Mouse (Mus musculus) cerebellum, postnatal 14 days (tissue): ENCODE data around the gene Bfar.
"Not testable (repeated sequence)": the region's sequence is repeated elsewhere in the genome, so short reads cannot be mapped to it uniquely, and the experiment has no call there.

ENCODE experiments used
- DNase-seq, 2 experiments: peaks; one replicate each; pipeline ENCODE4 v3.0.0; 2021; ENCODE audit warnings: mixed read lengths in 2 of 2

Gene Bfar

DNA sequence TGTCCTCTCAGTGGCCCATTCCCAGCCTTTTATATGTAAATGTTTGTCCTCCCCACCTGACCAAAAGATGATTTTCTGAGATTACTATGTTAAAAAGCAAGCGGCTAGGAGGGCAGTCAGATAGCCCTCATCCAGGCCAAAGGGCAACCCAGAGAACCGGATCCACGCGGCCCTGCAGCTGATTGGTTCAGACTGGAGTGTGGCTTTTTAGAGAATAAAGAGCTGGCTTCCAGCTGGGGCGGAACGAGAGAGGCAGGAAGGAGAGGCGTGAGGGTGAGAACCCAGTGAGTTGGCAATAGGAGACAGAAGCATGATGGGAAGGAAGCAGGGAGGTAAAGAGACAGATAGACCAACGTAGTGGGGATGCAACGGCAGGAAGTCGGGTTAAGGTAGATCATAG lies 51.3 kb downstream of the Bfar start:
- no peak for DNase-seq

DNA sequence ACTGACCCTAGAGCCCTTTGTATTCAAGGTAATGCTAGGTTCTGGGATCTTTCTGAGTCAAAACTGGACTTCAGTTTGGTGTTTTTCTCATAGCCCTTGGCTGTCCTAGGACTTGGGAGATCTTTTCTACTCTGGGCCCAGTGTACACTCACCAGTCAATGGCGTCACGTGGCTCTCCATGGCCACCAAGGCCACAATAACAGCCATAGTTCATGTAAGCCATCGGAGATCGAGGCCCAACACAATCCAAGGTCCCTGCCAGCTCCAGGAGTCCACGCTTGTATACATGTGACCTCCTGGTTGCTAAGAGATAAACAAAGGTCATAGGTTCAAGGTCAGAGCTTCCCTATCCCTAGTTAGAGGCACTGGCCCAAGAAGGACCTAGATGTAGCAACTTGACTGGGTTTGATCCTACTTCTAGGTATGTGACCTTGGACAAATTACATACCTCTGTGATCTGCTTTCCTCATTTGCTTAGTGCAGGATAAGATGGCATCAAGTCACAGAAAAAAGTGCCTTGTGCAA lies 56.2 kb downstream of the Bfar start:
- DNase-seq: no peak

GRCm38 (mm10) chr16:13729428-13729827 lies 57.8 kb downstream of the Bfar start:
- DNase-seq: no peak

DNA sequence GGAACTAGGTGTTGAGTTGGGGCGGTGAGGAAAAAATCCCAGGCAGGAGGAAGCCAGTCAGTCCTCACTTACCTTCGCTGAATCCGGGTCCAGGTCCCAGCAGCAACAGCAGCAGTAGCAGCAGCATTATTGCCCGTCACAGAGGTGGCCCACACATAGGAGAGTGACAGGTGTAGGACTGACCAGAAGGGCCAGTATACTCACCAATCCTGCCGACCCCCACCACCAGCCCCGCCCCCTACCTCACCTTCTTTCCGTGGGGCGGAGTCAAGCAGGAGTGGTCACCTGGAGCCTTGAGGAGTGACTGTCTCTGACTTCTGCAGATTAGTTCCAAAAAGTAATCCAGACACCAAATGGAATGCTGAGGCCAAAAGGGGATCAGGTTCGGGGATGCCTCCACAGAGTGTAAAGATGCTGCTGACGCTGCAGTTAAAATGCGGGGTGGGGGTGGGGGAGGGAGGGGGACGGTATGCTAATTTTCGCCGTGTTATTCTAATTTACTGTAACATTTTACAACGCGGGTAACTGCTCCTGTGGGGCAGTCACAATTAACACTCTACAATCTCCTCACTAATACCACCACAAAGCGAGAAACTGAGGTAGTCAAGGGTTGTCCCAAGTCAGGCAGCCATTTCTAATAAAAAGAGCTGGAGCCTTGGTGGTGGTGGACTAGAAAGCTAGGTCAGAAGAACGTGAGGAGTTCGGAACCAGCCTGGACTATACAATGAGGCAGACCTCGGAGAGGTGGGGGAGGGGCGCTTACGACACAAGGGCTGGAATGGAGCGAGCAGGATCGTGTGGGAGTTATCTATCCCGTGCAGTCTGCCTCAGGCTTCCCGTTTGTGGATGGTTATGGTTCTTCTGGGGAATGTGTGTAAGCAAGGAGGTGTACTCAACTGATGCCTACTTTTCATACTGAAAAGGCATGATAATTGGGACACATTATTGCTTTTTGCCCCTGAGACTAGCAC lies 58.9 kb downstream of the Bfar start, which contains the start of gene Pla2g10:
Gene Pla2g10, minus strand, starts transcription at position 699 of the 971 bp plus-strand sequence.
- DNase-seq: peak in 1 of 2 experiments; percentile 35

- DNase-seq: no peak
Observed at GRCm38 (mm10) chr16:13732786-13733185, 61.1 kb downstream of the Bfar start.

GRCm38 (mm10) chr16:13733518-13734137 lies 62.0 kb downstream of the Bfar start:
- peak; percentile 86 to 91 for DNase-seq

- DNase-seq: no peak
Observed at GRCm38 (mm10) chr16:13735977-13736376, 64.3 kb downstream of the Bfar start.

- DNase-seq: not testable (repeated sequence)
Observed at GRCm38 (mm10) chr16:13739044-13739443, 67.4 kb downstream of the Bfar start.

DNA sequence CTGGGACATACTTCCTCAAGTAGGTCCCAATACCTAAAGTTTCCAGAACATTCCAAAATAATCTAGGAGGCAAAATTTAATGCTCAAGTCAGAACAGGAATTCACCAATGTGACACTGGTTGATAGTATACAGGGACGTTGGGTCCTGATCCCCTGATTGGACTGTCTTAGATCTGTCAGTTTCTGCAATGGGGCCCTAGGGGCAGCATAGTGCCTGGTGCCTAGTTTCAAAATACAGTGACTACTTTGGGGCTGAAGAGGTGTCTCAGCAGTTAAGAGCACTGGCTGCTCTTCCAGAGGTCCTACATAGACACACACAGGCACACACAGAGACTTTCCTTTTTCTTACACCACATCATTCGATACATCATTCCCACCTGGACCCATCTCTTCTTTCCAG lies 69.2 kb downstream of the Bfar start:
- DNase-seq: no peak

DNA sequence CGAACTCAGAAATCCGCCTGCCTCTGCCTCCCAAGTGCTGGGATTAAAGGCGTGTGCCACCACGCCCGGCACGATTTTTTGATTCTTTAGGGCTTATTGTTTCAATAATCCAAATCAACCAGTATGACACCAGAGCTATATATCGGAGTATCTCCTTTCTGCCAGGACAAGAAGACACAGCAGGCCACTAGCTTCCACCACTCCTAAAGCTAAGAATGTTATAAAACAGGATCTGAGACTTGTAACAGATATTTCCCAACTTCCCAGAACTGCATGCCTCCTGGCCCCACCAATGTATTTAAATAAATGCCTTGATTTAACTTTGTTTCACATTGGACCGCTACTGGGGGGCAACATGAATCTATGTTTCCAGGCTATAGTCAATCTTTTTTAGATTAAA lies 76.0 kb downstream of the Bfar start:
- DNase-seq: no peak

DNA sequence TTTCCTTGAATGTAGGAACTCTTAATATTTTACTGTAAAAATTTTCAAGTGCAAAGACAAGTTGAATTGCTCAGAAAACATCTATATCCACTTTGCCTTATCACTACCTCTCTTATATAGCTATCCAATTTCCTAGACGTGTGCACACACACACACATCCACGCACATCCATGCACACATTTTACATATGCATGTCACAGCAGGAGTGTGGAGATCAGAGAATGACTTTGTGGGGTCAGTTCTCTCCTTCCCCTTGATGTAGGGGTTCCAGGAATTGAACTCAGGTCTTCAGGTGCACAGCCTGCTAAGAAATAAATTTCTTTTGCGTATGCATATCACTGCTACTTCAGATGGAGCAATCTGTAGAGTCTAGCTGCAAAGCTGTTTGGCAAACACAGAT lies 76.5 kb downstream of the Bfar start:
- DNase-seq: no peak

- DNase-seq: not testable (repeated sequence)
Observed at GRCm38 (mm10) chr16:13748813-13749212, 77.2 kb downstream of the Bfar start.

GRCm38 (mm10) chr16:13749306-13749705 lies 77.6 kb downstream of the Bfar start:
- DNase-seq: no peak

DNA sequence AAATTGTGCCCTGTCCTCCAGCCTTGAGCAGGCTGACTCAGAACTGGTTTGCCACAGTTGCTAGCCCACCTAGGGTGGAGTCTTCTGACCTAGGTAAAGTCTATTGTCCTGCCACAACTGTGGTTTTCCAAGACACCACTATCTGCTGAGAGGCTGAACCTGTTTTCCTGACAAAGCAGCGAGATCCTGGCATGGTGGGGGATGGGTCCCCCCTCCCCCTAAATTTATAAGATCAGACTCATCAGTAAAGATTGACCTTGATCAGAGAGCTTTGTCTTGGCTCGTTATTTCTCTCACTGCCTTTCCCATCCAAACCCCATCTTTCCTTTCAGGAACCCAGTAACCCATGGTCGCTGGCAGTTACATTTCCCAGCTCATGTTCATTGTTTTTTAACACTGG lies 78.3 kb downstream of the Bfar start:
- no peak for DNase-seq

DNA sequence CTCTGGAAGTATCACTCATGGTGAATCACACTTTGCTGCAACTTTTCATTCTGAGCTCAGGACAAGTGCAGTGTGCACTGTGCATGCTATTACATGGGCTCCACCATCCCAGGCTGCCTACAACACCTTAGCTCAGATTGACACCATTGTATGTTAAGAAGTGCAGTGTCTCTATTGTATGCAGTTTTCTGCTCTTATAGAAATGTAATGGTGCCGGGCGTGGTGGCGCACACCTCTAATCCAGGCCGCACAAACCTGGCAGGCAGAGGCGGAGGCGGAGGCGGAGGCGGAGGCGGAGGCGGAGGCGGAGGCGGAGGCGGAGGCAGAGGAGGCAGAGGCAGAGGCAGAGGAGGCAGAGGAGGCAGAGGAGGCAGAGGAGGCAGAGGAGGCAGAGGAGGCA lies 79.0 kb downstream of the Bfar start:
- DNase-seq: no peak
